Mouse (Mus musculus) myocyte (in vitro differentiated cells): ENCODE results near the gene Ubr1. TPM values are rescaled to one million over a fixed set of nuclear protein-coding genes. Genes with fewer than 3 reads are reported as not detected.

Source experiments
- H3K27me3 ChIP-seq: one replicate; pipeline ENCODE4 v1.6.1; 2011; ENCODE audit not compliant: control insufficient read depth, insufficient read depth, insufficient read length
- H3K36me3 ChIP-seq: one replicate; pipeline ENCODE4 v1.6.1; 2011; ENCODE audit not compliant: control insufficient read depth, insufficient read depth
- H3K4me2 ChIP-seq: one replicate; pipeline ENCODE4 v1.6.1; 2011; ENCODE audit warnings: low read depth, control low read depth
- H3K4me3 ChIP-seq: one replicate; pipeline ENCODE4 v1.5.1; 2011; ENCODE audit warnings: mild to moderate bottlenecking, control low read depth, moderate library complexity
- H3K79me2 ChIP-seq: one replicate; pipeline ENCODE4 v1.6.1; 2011; ENCODE audit not compliant: control insufficient read depth, insufficient read depth
- H3ac ChIP-seq: one replicate; pipeline ENCODE4 v1.6.1; 2011; ENCODE audit not compliant: control insufficient read depth, insufficient read length
- MAX ChIP-seq: IDR thresholded peaks from one replicate; pipeline ENCODE4 v1.6.1; 2011; ENCODE audit warnings: low read depth, mild to moderate bottlenecking, control low read depth
- MYOG ChIP-seq, 3 experiments: IDR thresholded peaks; one replicate each; pipeline ENCODE4 v1.6.1; 2011; ENCODE audit warnings: control low read depth in 2 of 3, low read depth in 2 of 3, mild to moderate bottlenecking in 2 of 3; ENCODE audit not compliant: insufficient read length in 2 of 3, control insufficient read depth in 1 of 3, insufficient read depth in 1 of 3
- POLR2A ChIP-seq: IDR thresholded peaks from one replicate; pipeline ENCODE4 v1.6.1; 2011; ENCODE audit warnings: low read depth, mild to moderate bottlenecking, control low read depth, moderate library complexity; ENCODE audit not compliant: insufficient read length
- POLR2AphosphoS2 ChIP-seq: IDR thresholded peaks from one replicate; pipeline ENCODE4 v1.6.1; 2011; ENCODE audit warnings: low read depth, control low read depth; ENCODE audit not compliant: insufficient read length
- REST ChIP-seq: IDR thresholded peaks from one replicate; pipeline ENCODE4 v1.6.1; 2011; ENCODE audit warnings: mild to moderate bottlenecking, control low read depth, moderate library complexity; ENCODE audit not compliant: insufficient read depth, insufficient read length
- TCF12 ChIP-seq: IDR thresholded peaks from one replicate; pipeline ENCODE4 v1.6.1; 2011; ENCODE audit warnings: mild to moderate bottlenecking, control low read depth; ENCODE audit not compliant: poor library complexity, insufficient read depth, severe bottlenecking
- TCF3 ChIP-seq: IDR thresholded peaks from one replicate; pipeline ENCODE4 v1.6.1; 2011; ENCODE audit warnings: low read depth, control low read depth; ENCODE audit not compliant: insufficient read length
- USF1 ChIP-seq: IDR thresholded peaks from one replicate; pipeline ENCODE4 v1.6.1; 2011; ENCODE audit warnings: low read depth, mild to moderate bottlenecking, control low read depth, moderate library complexity
- polyA plus RNA-seq: library from polyadenylated mRNA; unstranded; fragments of >200 nt; fragmentation: generic; extraction: Trizol; gene quantifications from one replicate; pipeline ENCODE4 v1.2.1, GENCODE M21; 2012; ENCODE audit warnings: missing spikeins

Ubr1 gene
- polyA plus RNA-seq, 1 experiment = 5.8 TPM

DNA sequence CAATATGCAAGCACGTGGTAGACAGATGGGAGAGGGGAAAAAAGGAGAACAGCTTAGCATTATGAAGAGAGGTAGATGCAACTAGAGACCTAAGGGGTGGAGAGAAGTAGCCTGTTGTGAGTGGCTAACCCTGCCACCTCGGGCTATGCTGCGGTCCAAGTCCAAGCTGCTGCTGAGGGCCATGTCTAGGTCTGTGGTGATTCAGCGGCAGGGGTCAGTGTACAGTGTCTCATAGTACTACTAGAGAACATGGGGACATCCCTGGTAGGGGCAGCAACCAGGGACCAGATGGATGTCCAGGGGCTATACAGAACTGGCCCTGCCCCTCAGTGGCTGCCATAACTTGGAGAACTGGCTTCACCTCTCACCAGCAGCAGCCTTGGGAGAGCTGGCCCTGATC is 135.3 kb downstream of the Ubr1 start:
- Histone ChIP-seq H3K27me3 (no peaks in the 10 kb centered on the region), H3K79me2 (no peaks in the 10 kb centered on the region), H3K4me3 (no peak overlapping the region), H3K36me3 (no peaks in the 10 kb centered on the region), H3K4me2 (no peak overlapping the region), H3ac (no peak overlapping the region)
- TF ChIP-seq TCF12 (no peak), REST (no peak), MAX (no peak), POLR2A (no peak), TCF3 (no peak), USF1 (no peak), MYOG (IDR thresholded peaks at IDR 0.05; ENCODE audit: control insufficient read depth in 1 of 3, insufficient read depth in 1 of 3, insufficient read length in 2 of 3, low read depth in 2 of 3) (no peak), POLR2AphosphoS2 (no peak)

DNA sequence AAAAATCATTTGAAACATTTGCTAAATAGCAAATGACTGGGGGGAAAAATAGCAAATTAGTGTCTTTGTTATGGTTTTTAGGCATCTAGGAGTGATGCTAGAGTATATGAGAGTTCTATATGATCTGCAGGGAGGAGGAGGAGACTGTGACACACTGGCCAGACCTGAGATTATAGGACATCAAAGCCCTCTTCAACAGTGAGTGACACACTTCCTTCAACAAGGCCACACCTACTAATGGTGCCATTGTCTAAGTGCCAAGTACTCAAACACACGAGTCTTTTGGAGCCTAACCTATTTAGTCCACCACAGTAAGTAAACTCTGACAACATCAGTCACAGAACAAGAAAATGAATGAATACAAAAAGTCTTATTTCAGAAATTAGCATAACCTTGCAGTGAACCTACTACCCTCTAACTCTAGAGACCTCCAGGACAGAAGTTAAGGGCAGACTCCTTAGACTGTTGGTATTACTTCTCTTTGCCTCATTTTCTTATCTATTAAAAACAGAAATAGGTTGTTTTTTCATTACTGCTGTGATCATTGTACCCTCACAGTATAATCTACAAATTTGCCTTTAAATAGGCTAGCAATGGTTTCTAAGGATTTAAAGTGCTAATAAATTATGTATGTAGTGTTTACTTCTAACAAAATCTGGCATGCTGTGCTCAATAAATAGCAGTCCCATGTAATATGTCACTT is 143.4 kb downstream of the Ubr1 start:
- Histone ChIP-seq H3K36me3 (no peaks in the 10 kb centered on the region), H3K4me2 (no peak overlapping the region), H3K27me3 (no peaks in the 10 kb centered on the region), H3K4me3 (no peak overlapping the region), H3K79me2 (no peaks in the 10 kb centered on the region), H3ac (no peak overlapping the region)
- no peak for TF ChIP-seq POLR2A
- TF ChIP-seq USF1 = no peak

Other genes starting within 250 kb of the Ubr1 start
- gene Cdan1, start 120.6 kb downstream of the Ubr1 start, polyA plus RNA-seq = 5.0 TPM
- gene Ttbk2, start 120.1 kb downstream of the Ubr1 start, polyA plus RNA-seq = 2.4 TPM
- 11.3 TPM for gene Tmem62, start 6.3 kb upstream of the Ubr1 start, polyA plus RNA-seq
- 48.4 TPM for gene Ccndbp1, start 37.7 kb upstream of the Ubr1 start, polyA plus RNA-seq
- not detected for gene Epb42, start 66.4 kb upstream of the Ubr1 start, polyA plus RNA-seq
- 0.54 TPM for gene Tgm5, start 115.1 kb upstream of the Ubr1 start, polyA plus RNA-seq
- not detected for gene Tgm7, start 139.1 kb upstream of the Ubr1 start, polyA plus RNA-seq
- gene Adal, start 169.7 kb upstream of the Ubr1 start, polyA plus RNA-seq = 1.5 TPM
- gene Lcmt2, start 169.9 kb upstream of the Ubr1 start, polyA plus RNA-seq = 2.9 TPM
- gene Tubgcp4, start 199.9 kb upstream of the Ubr1 start, polyA plus RNA-seq = 12.7 TPM
- gene Zscan29, start 200.4 kb upstream of the Ubr1 start, polyA plus RNA-seq = 3.2 TPM